Mouse (Mus musculus) neural tube, embryonic 13.5 days (tissue): ENCODE results near the gene 6030468B19Rik. TPM values are rescaled to one million over a fixed set of nuclear protein-coding genes. Genes with fewer than 3 reads are reported as not detected.

Experiments
- ATAC-seq: fragments of 200-750 bp; cut with Nextera tagmentation; 2 replicates; pipeline ENCODE4 v1.8.0; 2017; ENCODE audit warnings: low read depth, mild to moderate bottlenecking, moderate TSS enrichment, moderate library complexity
- H3K27ac ChIP-seq: fragments of 300-500 bp; sonication (generic); replicated peaks from 2 replicates; pipeline ENCODE4 v1.5.1; 2015; ENCODE audit warnings: moderate library complexity, mild to moderate bottlenecking, inconsistent platforms
- H3K27me3 ChIP-seq: fragments of 300-500 bp; sonication (generic); 2 replicates; pipeline ENCODE4 v1.6.1; 2015; ENCODE audit warnings: mild to moderate bottlenecking, inconsistent platforms
- H3K36me3 ChIP-seq: fragments of 300-500 bp; sonication (generic); 2 replicates; pipeline ENCODE4 v1.6.1; 2015; ENCODE audit warnings: mild to moderate bottlenecking, inconsistent platforms
- H3K4me1 ChIP-seq: fragments of 300-500 bp; sonication (generic); replicated peaks from 2 replicates; pipeline ENCODE4 v1.6.1; 2015; ENCODE audit warnings: inconsistent platforms
- H3K4me2 ChIP-seq: fragments of 300-500 bp; sonication (generic); 2 replicates; pipeline ENCODE4 v1.6.1; 2015; ENCODE audit warnings: inconsistent platforms, mild to moderate bottlenecking, moderate library complexity
- H3K4me3 ChIP-seq: fragments of 300-500 bp; sonication (generic); 2 replicates; pipeline ENCODE4 v1.5.1; 2015; ENCODE audit warnings: mild to moderate bottlenecking, inconsistent platforms
- H3K9ac ChIP-seq: fragments of 300-500 bp; sonication (generic); 2 replicates; pipeline ENCODE4 v1.6.1; 2015; ENCODE audit warnings: moderate library complexity, mild to moderate bottlenecking, inconsistent platforms
- H3K9me3 ChIP-seq: fragments of 300-500 bp; sonication (generic); 2 replicates; pipeline ENCODE4 v1.6.1; 2016; ENCODE audit warnings: inconsistent platforms
- WGBS: fragments of 180-500 bp; shearing (Covaris S2); methylation state at CpG from one replicate; pipeline ENCODE4 v1.1.7; 2015; 5-methylcytosine and 5-hydroxymethylcytosine counted together
- polyA plus RNA-seq: library from polyadenylated mRNA; unstranded; fragments of >200 nt; fragmentation: Nextera tagmentation; extraction: Ambion mirVana; gene quantifications from 2 replicates; pipeline ENCODE4 v1.2.1, GENCODE M21; 2015

The 6030468B19Rik gene
- polyA plus RNA-seq, 1 experiment from 2014 or later: 0.18 TPM

- Histone ChIP-seq H3K27me3 (no peaks in the 10 kb centered on the region), H3K36me3 (peaks cover 37% of the 10 kb centered on the region), H3K9ac (no peak overlapping the region), H3K4me1 (peaks cover 21% of the 10 kb centered on the region), H3K27ac (peak overlapping the region; percentile 67), H3K9me3 (no peaks in the 10 kb centered on the region), H3K4me3 (no peak overlapping the region), H3K4me2 (no peak overlapping the region)
- peak; percentile 25; the same call in 1 of the 2 replicates for ATAC-seq
- 73% methylated on average over 20 of the region's 20 CpGs for WGBS
These were observed 28.5 kb upstream of the 6030468B19Rik start for GRCm38 (mm10) chr11:117768725-117769682.

- 47% methylated on average over 7 of the region's 7 CpGs for WGBS
- peaks cover 30% of the 10 kb centered on the region for H3K36me3 ChIP-seq
- peaks cover 21% of the 10 kb centered on the region for H3K4me1 ChIP-seq
- H3K9ac ChIP-seq: no peak overlapping the region
- H3K4me2 ChIP-seq: no peak overlapping the region
- peak; percentile 6; the same call in 1 of the 2 replicates for ATAC-seq
- H3K4me3 ChIP-seq: no peak overlapping the region
- no peaks in the 10 kb centered on the region for H3K27me3 ChIP-seq
- H3K9me3 ChIP-seq: no peaks in the 10 kb centered on the region
- peak overlapping the region; percentile 67 for H3K27ac ChIP-seq
These were observed 27.8 kb upstream of the 6030468B19Rik start for GRCm38 (mm10) chr11:117769683-117770047.

DNA sequence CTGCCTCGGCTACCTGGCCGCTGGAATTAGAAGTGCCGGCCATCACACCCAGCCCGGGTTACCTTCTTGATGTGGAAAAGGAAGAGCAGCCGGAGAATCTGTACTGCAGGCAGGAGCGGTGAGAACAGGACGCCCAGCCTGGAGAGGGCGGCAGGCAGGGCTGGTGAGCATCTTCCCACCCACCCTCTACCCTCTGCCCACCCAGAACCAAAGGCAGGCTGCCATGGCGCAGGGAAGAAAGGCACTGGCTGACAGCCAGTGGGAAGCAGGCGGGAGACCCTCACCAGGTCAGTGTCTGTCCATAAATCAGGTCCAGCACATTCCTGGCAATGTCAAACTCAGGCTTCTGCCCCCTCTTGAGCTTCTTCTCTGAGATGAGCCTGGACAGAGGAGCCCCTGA is 27.1 kb upstream of the 6030468B19Rik start:
- peaks cover 23% of the 10 kb centered on the region for H3K36me3 ChIP-seq
- no peaks in the 10 kb centered on the region for H3K9me3 ChIP-seq
- H3K4me3 ChIP-seq: no peak overlapping the region
- peak; percentile 51 for ATAC-seq
- H3K4me1 ChIP-seq: peaks cover 21% of the 10 kb centered on the region
- no peaks in the 10 kb centered on the region for H3K27me3 ChIP-seq
- WGBS: 66% methylated on average over 10 of the region's 10 CpGs
- H3K9ac ChIP-seq: no peak overlapping the region
- H3K27ac ChIP-seq: peak overlapping the region; percentile 67
- no peak overlapping the region for H3K4me2 ChIP-seq

DNA sequence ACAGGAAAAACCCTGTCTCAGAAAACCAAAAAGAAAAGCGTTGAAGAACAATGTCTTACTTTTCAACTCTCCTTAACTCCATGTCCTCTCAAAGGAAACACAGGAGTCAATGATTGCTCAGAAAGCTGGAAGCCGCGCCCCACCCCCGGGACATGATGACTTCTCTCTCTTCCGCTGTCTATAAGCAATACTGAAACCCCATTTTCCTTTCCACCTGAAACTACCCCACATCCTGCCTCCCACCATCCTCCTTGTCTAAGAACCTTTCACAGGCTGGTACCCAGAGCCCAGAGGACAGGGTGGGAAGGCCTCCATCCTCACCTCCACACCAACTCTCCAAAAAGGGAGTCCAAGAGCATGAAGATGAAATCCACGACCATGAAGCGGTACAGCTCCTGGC is 25.1 kb upstream of the 6030468B19Rik start:
- 93% methylated on average over 7 of the region's 7 CpGs for WGBS
- Histone ChIP-seq H3K27ac (no peak overlapping the region), H3K4me1 (peaks cover 21% of the 10 kb centered on the region), H3K27me3 (no peaks in the 10 kb centered on the region), H3K36me3 (0 out of 2 replicates have a peak, but pooled peaks cover 8% of the 10 kb centered on the region), H3K9me3 (no peaks in the 10 kb centered on the region), H3K4me2 (no peak overlapping the region), H3K9ac (no peak overlapping the region), H3K4me3 (no peak overlapping the region)
- no peak for ATAC-seq

GRCm38 (mm10) chr11:117774925-117775324 is 22.5 kb upstream of the 6030468B19Rik start:
- peaks cover 3% of the 10 kb centered on the region; the same call in 1 of the 2 replicates for H3K27me3 ChIP-seq
- 95% methylated on average over 10 of the region's 10 CpGs for WGBS
- no peak for ATAC-seq

GRCm38 (mm10) chr11:117775540-117775939 is 21.9 kb upstream of the 6030468B19Rik start:
- WGBS: 94% methylated on average over 11 of the region's 13 CpGs
- H3K9me3 ChIP-seq: no peaks in the 10 kb centered on the region
- H3K36me3 ChIP-seq: no peaks in the 10 kb centered on the region
- no peak overlapping the region for H3K4me2 ChIP-seq
- H3K4me1 ChIP-seq: peaks cover 33% of the 10 kb centered on the region
- H3K9ac ChIP-seq: no peak overlapping the region
- H3K27ac ChIP-seq: no peak overlapping the region
- no peak for ATAC-seq
- H3K4me3 ChIP-seq: no peak overlapping the region
- H3K27me3 ChIP-seq: peaks cover 10% of the 10 kb centered on the region

More at GRCm38 (mm10) chr11:117774925-117775324, 22.5 kb upstream of the 6030468B19Rik start:
- Histone ChIP-seq H3K9me3 (no peaks in the 10 kb centered on the region), H3K4me3 (no peak overlapping the region), H3K9ac (no peak overlapping the region), H3K4me2 (no peak overlapping the region), H3K4me1 (peaks cover 33% of the 10 kb centered on the region), H3K36me3 (no peaks in the 10 kb centered on the region), H3K27ac (no peak overlapping the region)

- no peak overlapping the region for H3K27ac ChIP-seq
- no peak overlapping the region for H3K4me3 ChIP-seq
- H3K9me3 ChIP-seq: no peaks in the 10 kb centered on the region
- H3K4me2 ChIP-seq: no peak overlapping the region
- 84% methylated on average over 14 of the region's 14 CpGs for WGBS
- no peak overlapping the region for H3K9ac ChIP-seq
- peaks cover 38% of the 10 kb centered on the region for H3K4me1 ChIP-seq
- peaks cover 17% of the 10 kb centered on the region for H3K27me3 ChIP-seq
- no peaks in the 10 kb centered on the region for H3K36me3 ChIP-seq
- ATAC-seq: no peak
These were observed 21.2 kb upstream of the 6030468B19Rik start for GRCm38 (mm10) chr11:117776085-117776792.

DNA sequence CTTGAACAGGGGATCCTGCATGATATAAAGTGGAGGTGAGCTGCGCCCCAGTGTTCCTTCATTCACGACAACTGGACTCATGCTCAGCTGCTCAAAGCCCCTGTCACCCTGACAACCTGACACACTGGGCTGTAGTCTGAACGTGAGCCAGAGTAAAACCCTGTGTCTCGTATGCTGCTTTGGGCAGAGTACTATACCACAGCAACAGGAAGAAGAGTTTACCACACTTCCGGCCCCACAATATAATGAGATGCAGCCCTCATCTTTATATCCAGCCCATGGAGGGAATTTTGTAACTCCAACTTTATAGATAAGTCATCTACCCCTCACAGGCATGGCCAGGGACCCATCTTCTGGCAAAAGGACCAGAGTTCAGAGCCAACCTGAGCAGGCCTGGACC is 20.3 kb upstream of the 6030468B19Rik start:
- ATAC-seq: no peak
- Histone ChIP-seq H3K27me3 (peaks cover 25% of the 10 kb centered on the region), H3K4me2 (no peak overlapping the region), H3K9ac (no peak overlapping the region), H3K9me3 (no peaks in the 10 kb centered on the region), H3K27ac (no peak overlapping the region), H3K4me3 (no peak overlapping the region), H3K36me3 (no peaks in the 10 kb centered on the region), H3K4me1 (peaks cover 47% of the 10 kb centered on the region)
- WGBS: 87% methylated on average over 5 of the region's 5 CpGs

DNA sequence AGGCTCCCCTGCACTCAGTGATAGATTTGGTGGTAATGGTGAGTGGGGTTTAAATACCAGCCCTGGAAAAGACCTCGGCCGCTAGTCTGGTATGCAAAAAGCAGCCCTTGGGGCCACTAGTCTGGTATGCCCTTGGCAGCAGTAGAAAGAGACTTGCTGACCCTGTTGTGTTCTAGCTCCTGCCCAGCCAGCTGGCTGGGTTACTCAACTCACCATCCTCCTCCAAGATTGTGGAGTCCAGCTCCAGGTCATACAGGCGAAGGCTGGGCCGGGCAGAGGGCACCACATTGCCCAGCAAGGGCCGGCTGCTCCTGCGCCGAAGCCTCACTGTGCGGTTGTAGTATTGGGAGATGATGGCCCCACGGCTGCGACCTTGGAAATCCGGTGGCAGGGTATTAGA is 19.4 kb upstream of the 6030468B19Rik start:
- Histone ChIP-seq H3K9ac (no peak overlapping the region), H3K9me3 (no peaks in the 10 kb centered on the region), H3K4me3 (no peak overlapping the region), H3K27me3 (peaks cover 34% of the 10 kb centered on the region), H3K27ac (no peak overlapping the region), H3K36me3 (no peaks in the 10 kb centered on the region), H3K4me1 (peaks cover 52% of the 10 kb centered on the region), H3K4me2 (no peak overlapping the region)
- 92% methylated on average over 11 of the region's 11 CpGs for WGBS
- ATAC-seq: no peak

- Histone ChIP-seq H3K4me2 (peak overlapping the region; percentile 57), H3K9me3 (no peaks in the 10 kb centered on the region), H3K27ac (peak overlapping the region; percentile 78), H3K9ac (peak overlapping the region; percentile 38; the same call in 1 of the 2 replicates), H3K36me3 (no peaks in the 10 kb centered on the region), H3K4me1 (peaks cover 58% of the 10 kb centered on the region), H3K27me3 (peaks cover 38% of the 10 kb centered on the region), H3K4me3 (peak overlapping the region; percentile 32; the same call in 1 of the 2 replicates)
- WGBS: 43% methylated on average over 12 of the region's 12 CpGs
- no peak for ATAC-seq
These were observed 18.5 kb upstream of the 6030468B19Rik start for GRCm38 (mm10) chr11:117778851-117779433.

DNA sequence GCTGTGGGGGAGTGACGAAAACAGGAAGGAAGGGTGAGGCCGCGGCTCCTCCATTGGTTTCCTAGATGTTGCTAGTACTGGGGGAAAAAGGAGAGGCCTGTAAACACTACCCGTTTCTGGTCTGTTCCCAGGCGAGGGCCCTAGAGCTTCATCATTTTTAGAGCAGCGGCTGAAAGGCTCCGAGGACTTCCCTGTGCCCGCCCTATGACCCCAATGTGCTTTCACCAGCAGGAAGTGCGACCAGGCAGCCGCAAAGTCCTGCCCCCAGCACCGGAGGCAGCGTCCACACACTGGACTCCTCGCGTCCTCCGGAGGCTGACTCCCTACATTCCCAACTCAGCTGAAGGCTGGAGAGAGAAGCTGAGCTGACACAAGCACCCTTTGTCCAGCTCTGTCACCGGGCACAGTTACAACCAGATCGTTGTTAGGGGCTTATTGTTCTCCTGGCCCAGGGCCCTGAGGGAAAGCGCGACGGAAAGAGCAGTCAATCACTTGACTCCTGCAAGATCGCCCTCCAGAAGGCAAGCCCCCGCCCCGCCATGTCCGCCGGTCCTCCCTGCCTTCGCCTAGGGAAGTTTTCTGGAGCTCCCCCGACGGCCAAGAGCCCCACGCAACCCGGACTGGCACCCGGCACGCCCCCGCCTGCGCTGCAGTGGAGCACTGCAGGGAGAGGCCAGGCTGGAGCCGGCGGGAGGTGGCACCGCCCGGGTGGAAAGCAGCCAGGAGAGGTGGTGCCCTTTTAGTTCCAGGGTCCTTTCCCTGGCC is 17.8 kb upstream of the 6030468B19Rik start:
- Histone ChIP-seq H3K4me3 (peak overlapping the region; percentile 32), H3K4me2 (peak overlapping the region; percentile 57), H3K4me1 (peaks cover 58% of the 10 kb centered on the region), H3K9ac (peak overlapping the region; percentile 66), H3K27me3 (peaks cover 44% of the 10 kb centered on the region), H3K36me3 (no peaks in the 10 kb centered on the region), H3K27ac (peak overlapping the region; percentile 78), H3K9me3 (no peaks in the 10 kb centered on the region)
- 3% methylated on average over 38 of the region's 38 CpGs for WGBS
- peak; percentile 40 for ATAC-seq
